In genomic region chrX:84553441-84553840, GRCm38 (mm10) we compare ENCODE assay signal across 16 mouse cellular contexts.
DNase-seq lines count a peak whose midpoint lies in the region; ATAC-seq lines count a peak whose summit lies in the region.
"Had no signal": no experiment of that assay in that cellular context is flagged by ENCODE, and none has a peak within 500 bp of the region (broad histone marks: within the 10 kb centered on the region; RNA-seq: fewer than 3 reads in every experiment).

No protein-coding gene starts in this region.

- DNase-seq in retina, adult 2 months (ENCODE audit: low read depth, low spot score): peak; percentile 2
- no peak for DNase-seq in retina, embryonic 14.5 days (ENCODE audit: low spot score)
- DNase-seq in cerebellum, adult 8-10 months: peak; percentile 8
- peak; percentile 48 to 61 for DNase-seq in cerebellum, postnatal 14 days
- no peak for DNase-seq in layer of hippocampus, adult 11-12 months (ENCODE audit: low spot score)
- no peak for DNase-seq in gastrocnemius, postnatal 36 days
- DNase-seq: adrenal gland, adult 2 months; adrenal gland, postnatal 25 days; embryo, embryonic 11 days; heart, adult 18-20 months; heart, postnatal 10 days; heart, postnatal 4 days; kidney, adult 18-20 months had no signal

- intact Hi-C loops in gastrocnemius, postnatal 36 days (cut with DNase I): no loop called here

- ATAC-seq in erythroblast, adult 5-6 weeks (replicated peaks; ENCODE audit: low FRiP score, poor library complexity, severe bottlenecking): no peak
- ATAC-seq: forebrain, embryonic 15.5 days; intestine, embryonic 15.5 days had no signal

Comparison
In these comparisons a context has a peak if more than half of its experiments do, and no peak if none do; other contexts are left out.
1. DNase-seq: peak in retina, adult 2 months (single experiment), cerebellum, adult 8-10 months (single experiment) and cerebellum, postnatal 14 days (2 of 2); none in retina, embryonic 14.5 days (single experiment), layer of hippocampus, adult 11-12 months (single experiment) and gastrocnemius, postnatal 36 days (0 of 2).